Mouse (Mus musculus) limb, embryonic 13.5 days (tissue): ENCODE data around the gene 1110025L11Rik. TPM values are rescaled to one million over a fixed set of nuclear protein-coding genes. Genes with fewer than 3 reads are reported as not detected.
"Not testable (repeated sequence)": the region's sequence is repeated elsewhere in the genome, so short reads cannot be mapped to it uniquely, and the experiment has no call there.

Experiments used
- ATAC-seq: fragments of 200-750 bp; cut with Nextera tagmentation; 2 replicates; pipeline ENCODE4 v1.8.0; 2017; ENCODE audit warnings: low read depth, moderate number of reproducible peaks, moderate TSS enrichment; ENCODE audit not compliant: low FRiP score
- H3K27ac ChIP-seq: fragments of 300-500 bp; sonication (generic); 2 replicates; pipeline ENCODE4 v1.5.1; 2015; ENCODE audit warnings: inconsistent platforms, mild to moderate bottlenecking, moderate library complexity
- H3K27me3 ChIP-seq: fragments of 300-500 bp; sonication (generic); 2 replicates; pipeline ENCODE4 v1.6.1; 2015; ENCODE audit warnings: mild to moderate bottlenecking, inconsistent platforms
- H3K36me3 ChIP-seq: fragments of 300-500 bp; sonication (generic); 2 replicates; pipeline ENCODE4 v1.6.1; 2015; ENCODE audit warnings: inconsistent platforms, mild to moderate bottlenecking, moderate library complexity
- H3K4me1 ChIP-seq: fragments of 300-500 bp; sonication (generic); 2 replicates; pipeline ENCODE4 v1.6.1; 2015; ENCODE audit warnings: inconsistent platforms
- H3K4me2 ChIP-seq: fragments of 300-500 bp; sonication (generic); replicated peaks from 2 replicates; pipeline ENCODE4 v1.6.1; 2015; ENCODE audit warnings: inconsistent platforms, mild to moderate bottlenecking, moderate library complexity
- H3K4me3 ChIP-seq: fragments of 300-500 bp; sonication (generic); 2 replicates; pipeline ENCODE4 v1.5.1; 2015; ENCODE audit warnings: moderate library complexity, mild to moderate bottlenecking, inconsistent platforms
- H3K9ac ChIP-seq: fragments of 300-500 bp; sonication (generic); 2 replicates; pipeline ENCODE4 v1.6.1; 2015; ENCODE audit warnings: mild to moderate bottlenecking, inconsistent platforms
- H3K9me3 ChIP-seq: fragments of 300-500 bp; sonication (generic); 2 replicates; pipeline ENCODE4 v1.6.1; 2016; ENCODE audit warnings: inconsistent platforms
- WGBS: fragments of 180-500 bp; shearing (Covaris S2); methylation state at CpG from one replicate; pipeline ENCODE4 v1.1.7; 2015; 5-methylcytosine and 5-hydroxymethylcytosine counted together
- polyA plus RNA-seq: library from polyadenylated mRNA; unstranded; fragments of >200 nt; fragmentation: Nextera tagmentation; extraction: Ambion mirVana; gene quantifications from 2 replicates; pipeline ENCODE4 v1.2.1, GENCODE M21; 2015

The 1110025L11Rik gene
- not detected in 2 replicates for polyA plus RNA-seq

DNA sequence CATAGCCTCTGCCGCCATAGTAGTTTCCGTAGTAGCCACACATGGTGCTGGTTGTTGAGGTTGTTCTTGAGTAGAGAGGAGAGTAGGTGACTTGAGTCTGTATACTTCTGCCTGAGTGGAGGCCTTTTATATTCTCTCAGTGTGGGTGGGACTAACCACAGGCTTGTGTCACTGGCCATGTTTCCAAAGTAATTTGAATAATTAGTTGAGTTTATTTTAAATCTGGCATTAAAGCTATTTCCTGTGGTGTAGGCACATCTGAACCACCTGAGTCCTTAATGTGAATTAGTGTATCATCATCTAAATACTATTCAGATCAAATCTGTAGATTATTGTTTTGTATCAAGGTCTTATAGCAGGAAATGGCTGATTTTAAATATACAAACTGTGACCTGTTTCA is at the start of gene 1110025L11Rik:
1110025L11Rik (minus strand) TSS at position 101 of the 400 bp plus-strand sequence.
- H3K27ac ChIP-seq, H3K4me1 ChIP-seq, H3K4me3 ChIP-seq, H3K36me3 ChIP-seq, ATAC-seq, H3K27me3 ChIP-seq, H3K4me2 ChIP-seq, H3K9ac ChIP-seq, H3K9me3 ChIP-seq: not testable (repeated sequence)
- no CpG with 5 or more reads among the region's 2 CpGs for WGBS

GRCm38 (mm10) chr16:89071041-89071440 is 7.2 kb upstream of the 1110025L11Rik start:
- not testable (repeated sequence) for H3K4me2 ChIP-seq, H3K27me3 ChIP-seq, H3K9me3 ChIP-seq, H3K36me3 ChIP-seq, H3K4me1 ChIP-seq, H3K9ac ChIP-seq, ATAC-seq, H3K27ac ChIP-seq, H3K4me3 ChIP-seq
- WGBS: 74% methylated on average over 2 of the region's 2 CpGs

GRCm38 (mm10) chr16:89047783-89048182 is 16.0 kb downstream of the 1110025L11Rik start, which contains the start of gene Krtap6-5:
Gene Krtap6-5, minus strand, starts transcription at chr16:89047883.
- Histone ChIP-seq H3K27me3 (no peaks in the 10 kb centered on the region), H3K4me3 (no peak within 1 kb of the TSS), H3K4me1 (no peaks in the 10 kb centered on the region), H3K36me3 (no peaks in the 10 kb centered on the region), H3K4me2 (no peak within 1 kb of the TSS), H3K9me3 (no peaks in the 10 kb centered on the region), H3K27ac (no peak within 1 kb of the TSS), H3K9ac (no peak within 1 kb of the TSS)
- 86% methylated on average over 3 of the region's 3 CpGs for WGBS
- ATAC-seq: no peak

DNA sequence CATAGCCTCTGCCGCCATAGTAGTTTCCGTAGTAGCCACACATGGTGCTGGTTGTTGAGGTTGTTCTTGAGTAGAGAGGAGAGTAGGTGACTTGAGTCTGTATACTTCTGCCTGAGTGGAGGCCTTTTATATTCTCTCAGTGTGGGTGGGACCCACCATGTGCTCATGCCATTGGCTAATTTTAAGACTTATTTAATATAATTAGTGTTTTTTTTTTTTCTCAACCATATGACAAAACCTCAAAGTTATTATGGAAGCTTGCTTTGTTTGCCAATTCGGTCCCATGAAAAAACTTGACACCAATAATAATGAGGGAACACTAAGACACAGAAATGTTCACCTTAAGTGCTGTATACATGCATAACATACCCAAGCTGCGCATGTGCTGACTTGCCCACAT is 22.4 kb downstream of the 1110025L11Rik start, which contains the start of gene Gm10228:
Gm10228 (minus strand) TSS at position 101 of the 400 bp plus-strand sequence.
- ATAC-seq, H3K4me2 ChIP-seq, H3K27me3 ChIP-seq, H3K4me1 ChIP-seq, H3K9me3 ChIP-seq, H3K36me3 ChIP-seq, H3K27ac ChIP-seq, H3K4me3 ChIP-seq, H3K9ac ChIP-seq: not testable (repeated sequence)
- 90% methylated on average over 2 of the region's 4 CpGs for WGBS

GRCm38 (mm10) chr16:89031399-89031798 is 32.4 kb downstream of the 1110025L11Rik start, which contains the start of gene Krtap6-1:
Gene Krtap6-1, plus strand, starts transcription at chr16:89031699.
- not testable (repeated sequence) for ATAC-seq, H3K9me3 ChIP-seq
- 92% methylated on average over 3 of the region's 3 CpGs for WGBS

DNA sequence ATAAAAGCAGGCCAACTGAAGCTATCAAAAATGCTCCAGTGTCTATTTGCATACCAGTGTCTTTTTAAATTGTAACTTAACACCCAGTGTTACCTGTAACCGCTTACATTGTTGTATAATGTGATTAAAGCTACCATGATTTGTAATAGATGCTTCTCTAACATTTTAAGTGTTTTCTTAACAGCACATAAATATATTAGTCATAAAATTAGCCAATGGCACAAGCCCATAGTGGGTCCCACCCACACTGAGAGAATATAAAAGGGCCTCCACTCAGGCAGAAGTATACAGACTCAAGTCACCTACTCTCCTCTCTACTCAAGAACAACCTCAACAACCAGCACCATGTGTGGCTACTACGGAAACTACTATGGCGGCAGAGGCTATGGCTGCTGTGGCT is 48.8 kb downstream of the 1110025L11Rik start, which contains the start of gene Gm10229:
Gm10229 (plus strand) TSS at position 301 of the 400 bp plus-strand sequence.
- not testable (repeated sequence) for H3K9ac ChIP-seq, H3K27me3 ChIP-seq, H3K36me3 ChIP-seq, H3K4me1 ChIP-seq, H3K4me3 ChIP-seq, H3K27ac ChIP-seq, ATAC-seq, H3K9me3 ChIP-seq, H3K4me2 ChIP-seq
- 96% methylated on average over 3 of the region's 3 CpGs for WGBS

More at GRCm38 (mm10) chr16:89031399-89031798, 32.4 kb downstream of the 1110025L11Rik start, which contains the start of gene Krtap6-1:
- H3K4me2 ChIP-seq, H3K4me1 ChIP-seq, H3K27ac ChIP-seq, H3K36me3 ChIP-seq, H3K4me3 ChIP-seq, H3K9ac ChIP-seq, H3K27me3 ChIP-seq: not testable (repeated sequence)

DNA sequence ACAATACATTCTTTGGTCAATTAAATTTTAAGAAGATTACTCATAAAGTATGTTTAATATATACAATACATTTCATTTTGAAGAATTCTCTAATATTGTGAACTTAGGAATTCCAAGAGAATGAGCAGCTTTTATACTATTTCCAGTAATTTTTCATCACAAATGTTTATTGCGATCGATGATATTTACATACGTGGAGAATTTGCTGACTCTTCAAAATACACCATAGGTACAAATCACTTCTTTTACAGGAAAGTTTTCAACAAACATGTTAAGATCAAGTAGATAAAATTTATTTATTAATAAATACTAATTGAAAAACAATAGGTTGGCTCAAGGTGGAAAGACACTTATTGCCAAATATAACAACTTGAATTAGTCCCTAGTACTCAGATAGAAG is 49.8 kb downstream of the 1110025L11Rik start:
- no peak overlapping the region for H3K4me3 ChIP-seq
- no peak overlapping the region for H3K27ac ChIP-seq
- no peak for ATAC-seq
- WGBS: 96% methylated on average over 3 of the region's 3 CpGs
- no peak overlapping the region for H3K4me2 ChIP-seq
- no peaks in the 10 kb centered on the region for H3K4me1 ChIP-seq
- no peaks in the 10 kb centered on the region for H3K27me3 ChIP-seq
- H3K9me3 ChIP-seq: no peaks in the 10 kb centered on the region
- no peaks in the 10 kb centered on the region for H3K36me3 ChIP-seq
- no peak overlapping the region for H3K9ac ChIP-seq

Other genes with a start within 250 kb of the 1110025L11Rik start
- gene Krtap15, start 243.8 kb downstream of the 1110025L11Rik start, polyA plus RNA-seq: not detected in 2 replicates
- gene Krtap14, start 237.9 kb downstream of the 1110025L11Rik start, polyA plus RNA-seq: not detected in 2 replicates
- not detected in 2 replicates for gene Krtap19-1, start 194.6 kb downstream of the 1110025L11Rik start, polyA plus RNA-seq
- gene Krtap19-2, start 189.7 kb downstream of the 1110025L11Rik start, polyA plus RNA-seq: not detected in 2 replicates
- gene Krtap19-3, start 186.0 kb downstream of the 1110025L11Rik start, polyA plus RNA-seq: not detected in 2 replicates
- not detected in 2 replicates for gene Krtap19-4, start 178.9 kb downstream of the 1110025L11Rik start, polyA plus RNA-seq
- gene Krtap19-5, start 167.5 kb downstream of the 1110025L11Rik start, polyA plus RNA-seq: not detected in 2 replicates
- gene Krtap19-9b, start 131.7 kb downstream of the 1110025L11Rik start, polyA plus RNA-seq: not detected in 2 replicates
- not detected in 2 replicates for gene Krtap16-3, start 101.1 kb downstream of the 1110025L11Rik start, polyA plus RNA-seq
- not detected in 2 replicates for gene Krtap22-2, start 53.2 kb downstream of the 1110025L11Rik start, polyA plus RNA-seq
- not detected in 2 replicates for gene Gm10229, start 48.7 kb downstream of the 1110025L11Rik start, polyA plus RNA-seq
- gene Krtap6-1, start 32.3 kb downstream of the 1110025L11Rik start, polyA plus RNA-seq: not detected in 2 replicates
- gene Gm10228, start 22.5 kb downstream of the 1110025L11Rik start, polyA plus RNA-seq: not detected in 2 replicates
- not detected in 2 replicates for gene Krtap6-5, start 16.1 kb downstream of the 1110025L11Rik start, polyA plus RNA-seq
- gene Krtap6-3, start 20.0 kb upstream of the 1110025L11Rik start, polyA plus RNA-seq: not detected in 2 replicates
- not detected in 2 replicates for gene Gm6358, start 76.8 kb upstream of the 1110025L11Rik start, polyA plus RNA-seq
- gene Gm10061, start 87.1 kb upstream of the 1110025L11Rik start, polyA plus RNA-seq: not detected in 2 replicates
- not detected in 2 replicates for gene Gm9789, start 94.0 kb upstream of the 1110025L11Rik start, polyA plus RNA-seq
- gene Gm7735, start 105.5 kb upstream of the 1110025L11Rik start, polyA plus RNA-seq: not detected in 2 replicates
- not detected in 2 replicates for gene 1110057P08Rik, start 110.7 kb upstream of the 1110025L11Rik start, polyA plus RNA-seq
- not detected in 2 replicates for gene Krtap20-2, start 141.9 kb upstream of the 1110025L11Rik start, polyA plus RNA-seq